Mouse (Mus musculus): ENCODE data around the gene Pdc.

DNA sequence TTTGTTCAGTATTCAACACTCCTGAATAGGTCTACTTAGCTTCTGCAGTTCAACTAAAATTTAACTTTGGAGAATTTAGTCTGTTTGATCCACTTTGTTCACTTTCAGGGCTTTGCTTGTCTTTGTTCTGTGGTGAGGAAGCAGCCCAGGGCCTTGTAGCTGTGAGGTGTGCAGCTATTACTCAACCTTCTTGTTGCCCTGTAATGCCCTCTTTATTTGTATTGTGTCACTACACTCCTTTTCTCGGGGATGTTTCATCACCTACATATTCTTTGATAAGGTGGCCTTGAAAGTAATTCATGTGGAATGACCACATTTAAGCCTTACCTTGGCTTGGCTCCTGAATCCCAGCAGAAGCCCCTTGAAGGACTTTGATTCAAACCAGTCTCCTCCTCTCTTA is 41.6 kb downstream of the Pdc start:
- no peak for TF ChIP-seq CTCF (IDR thresholded peaks at IDR 0.05; ENCODE audit: extremely low read depth, insufficient read depth, low read length)
- no peak for TF ChIP-seq POLR2A (IDR thresholded peaks at IDR 0.05; ENCODE audit: extremely low read depth, insufficient read depth, low read length)
